Mouse (Mus musculus): ENCODE measurements around the gene Inpp5a.

DNA sequence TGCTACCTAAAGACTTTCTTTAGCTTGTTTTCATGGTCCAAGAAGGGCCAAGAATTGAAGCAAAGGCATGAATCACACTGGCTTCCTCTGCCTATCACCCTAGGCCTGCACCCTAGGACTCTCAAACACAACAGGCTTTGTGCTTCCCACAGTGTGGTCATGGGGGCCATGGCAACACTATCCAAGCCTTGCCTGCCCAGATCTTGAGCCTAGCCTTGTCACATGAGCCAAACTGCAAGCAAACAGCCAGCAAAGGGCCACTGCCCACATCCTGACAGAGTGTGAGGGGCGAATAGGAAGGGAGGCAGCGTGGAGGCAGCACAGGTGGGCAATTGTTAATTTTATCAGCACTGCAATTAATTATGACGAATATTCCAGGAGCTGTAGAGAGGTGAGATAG lies 183.8 kb downstream of the Inpp5a start:
- TF ChIP-seq MAFK (IDR thresholded peaks at IDR 0.05; ENCODE audit: insufficient read depth, low read depth, low read length) (no peak), HCFC1 (IDR thresholded peaks at IDR 0.05; ENCODE audit: borderline replicate concordance, insufficient read depth, low read length) (no peak), ZC3H11A (IDR thresholded peaks at IDR 0.05; ENCODE audit: borderline replicate concordance, low read depth, low read length) (no peak)

Measured in ES-E14 (cell line).